22 mouse cellular contexts compared by ENCODE assay signal in the genomic region with DNA sequence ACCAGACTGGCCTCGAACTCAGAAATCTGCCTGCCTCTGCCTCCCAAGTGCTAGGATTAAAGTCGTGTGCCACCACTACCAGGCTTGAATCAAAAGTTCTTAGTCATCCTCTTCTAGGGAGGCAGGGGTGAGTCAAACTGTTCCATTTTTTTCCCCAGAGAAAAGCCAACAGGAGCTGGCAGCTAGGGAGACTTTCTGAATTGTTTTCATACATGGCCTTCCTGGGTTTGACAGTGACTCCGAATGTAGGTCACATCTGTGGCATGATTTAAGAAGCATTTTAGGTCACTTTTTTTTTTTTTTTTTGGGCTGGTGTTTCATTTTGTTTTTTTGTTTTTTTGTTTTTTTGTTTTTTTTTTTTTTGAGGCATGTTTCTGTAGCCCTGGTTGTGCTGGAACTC. TPM values are rescaled to one million over a fixed set of nuclear protein-coding genes. Genes with fewer than 3 reads are reported as not detected.
DNase-seq lines count a peak whose midpoint lies in the region; ATAC-seq and TF ChIP-seq lines count a peak whose summit lies in the region.
"Had no signal": no experiment of that assay in that cellular context is flagged by ENCODE, and none has a peak within 500 bp of the region (broad histone marks: within the 10 kb centered on the region; RNA-seq: fewer than 3 reads in every experiment).

No protein-coding gene starts in this region.

- H3K4me1 ChIP-seq in lung, adult 2 months (ENCODE audit: control insufficient read depth, insufficient read depth, low read length), result peaks cover 13% of the 10 kb centered on the region

- 65% methylated on average over 3 of the region's 3 CpGs for WGBS in macrophage (ENCODE audit: missing documents)
- 65% methylated on average over 3 of the region's 3 CpGs for WGBS in lung, adult 2 months

- DNase-seq in CD4-positive, CD25-positive, alpha-beta regulatory T cell, adult 2 months (ENCODE audit: low read depth, low spot score), result peak; percentile 32
- peak; percentile 78 for DNase-seq in thymus, postnatal 0 days (ENCODE audit: low spot score)
- DNase-seq in thymus, postnatal 10 days (ENCODE audit: low spot score in 2 of 2), result no peak
- peak; percentile 44 for DNase-seq in adipocyte (ENCODE audit: low spot score)
- no peak for DNase-seq in lung, adult 2 months
- DNase-seq in gastrocnemius, adult 18-20 months (ENCODE audit: low spot score), result no peak
- DNase-seq: adrenal gland, adult 8-10 months; cerebellum, adult 18-20 months; cerebellum, postnatal 14 days; embryo, embryonic 11 days; gastrocnemius, postnatal 14 days; heart, adult 2 months; heart, postnatal 14 days had no signal

- H3K79me2 ChIP-seq in macrophage (ENCODE audit: inconsistent target), result peaks cover 100% of the 10 kb centered on the region

- no peak overlapping the region for H3K4me3 ChIP-seq in macrophage (ENCODE audit: inconsistent target)
- no peak overlapping the region for H3K4me3 ChIP-seq in lung, adult 2 months (replicated peaks; ENCODE audit: extremely low read depth, low read depth, low read length)
- H3K4me3 ChIP-seq: embryonic facial prominence, embryonic 12.5 days; heart, adult 2 months; heart, embryonic 15.5 days; hindbrain, embryonic 13.5 days; intestine, embryonic 15.5 days had no signal

- TF ChIP-seq CTCF in lung, adult 2 months (IDR thresholded peaks at IDR 0.05; ENCODE audit: insufficient read depth, low read length), result no peak

- no peaks in the 10 kb centered on the region for H3K36me3 ChIP-seq in macrophage (ENCODE audit: inconsistent target)
- H3K36me3 ChIP-seq: embryonic facial prominence, embryonic 12.5 days; heart, embryonic 15.5 days; hindbrain, embryonic 13.5 days; intestine, embryonic 15.5 days had no signal

- peak overlapping the region; percentile 36 for H3K27ac ChIP-seq in macrophage
- H3K27ac ChIP-seq: embryonic facial prominence, embryonic 12.5 days; heart, adult 2 months; hindbrain, embryonic 13.5 days; intestine, embryonic 15.5 days had no signal

- no peak for TF ChIP-seq POLR2A in lung, adult 2 months (IDR thresholded peaks at IDR 0.05; ENCODE audit: borderline replicate concordance, extremely low read depth, low read depth, low read length)

- no peak for ATAC-seq in CD4-positive, CD25-positive, alpha-beta regulatory T cell, adult 4 months
- ATAC-seq: forebrain, embryonic 16.5 days; hindbrain, postnatal 0 days; intestine, embryonic 15.5 days; Patski had no signal

RNA-seq across cellular contexts. Expression of gene Fnbp1, which starts 23.6 kb away (rescaled TPM):
- 10 to 100 TPM; 78.2 to 90.0 TPM for polyA plus RNA-seq in CD4-positive, CD25-positive, alpha-beta regulatory T cell, adult 4 months (2017; shearing (Covaris generic))
- 45.6 and 59.9 TPM in 2 replicates for polyA plus RNA-seq in thymus, postnatal 0 days (2015; fragmentation: Nextera tagmentation; extraction: Ambion mirVana)
- total RNA-seq in macrophage (2018; cell fraction: chromatin; rRNA removed), result 100 to 1,000 TPM; 230 to 652 (median 349) TPM
- 10 to 100 TPM; 45.7 to 98.1 (median 65.6) TPM for total RNA-seq in macrophage (2018; cell fraction: cytosol; rRNA removed)
- 100 to 1,000 TPM; 117 to 400 (median 216) TPM for total RNA-seq in macrophage (2018; cell fraction: nucleus; rRNA removed)
- 77.2 to 118 TPM (median 110 TPM) in 3 replicates for polyA plus RNA-seq in macrophage (2018)
- 39.9 and 47.4 TPM in 2 replicates for polyA plus RNA-seq in lung, adult 2 months (2012; rRNA removed)
- 10 to 100 TPM in 1 of 2 experiments, 1 to 10 TPM in 1; 9.2 to 11.9 TPM for total RNA-seq in gastrocnemius, adult 18-20 months (2021)

RNA-seq across cellular contexts. Expression of gene Gpr107, which starts 33.9 kb away (rescaled TPM):
- 10 to 100 TPM; 56.6 to 60.7 TPM for polyA plus RNA-seq in CD4-positive, CD25-positive, alpha-beta regulatory T cell, adult 4 months (2017; shearing (Covaris generic))
- 21.7 and 24.1 TPM in 2 replicates for polyA plus RNA-seq in thymus, postnatal 0 days (2015; fragmentation: Nextera tagmentation; extraction: Ambion mirVana)
- 100 to 1,000 TPM; 139 to 319 (median 251) TPM for total RNA-seq in macrophage (2018; cell fraction: chromatin; rRNA removed)
- 10 to 100 TPM; 30.7 to 54.7 (median 44.4) TPM for total RNA-seq in macrophage (2018; cell fraction: cytosol; rRNA removed)
- total RNA-seq in macrophage (2018; cell fraction: nucleus; rRNA removed), result 100 to 1,000 TPM in 15 of 26 experiments, 10 to 100 TPM in 11; 80.4 to 185 (median 108) TPM
- 44.0 to 60.9 TPM (median 45.0 TPM) in 3 replicates for polyA plus RNA-seq in macrophage (2018)
- polyA plus RNA-seq in lung, adult 2 months (2012; rRNA removed), result 20.8 and 24.4 TPM in 2 replicates
- 10 to 100 TPM; 21.7 to 23.4 TPM for total RNA-seq in gastrocnemius, adult 18-20 months (2021)

Comparison
In these comparisons a context has a peak if more than half of its experiments do, and no peak if none do; other contexts are left out.
1. DNase-seq: peak in CD4-positive, CD25-positive, alpha-beta regulatory T cell, adult 2 months (single experiment), thymus, postnatal 0 days (single experiment) and adipocyte (single experiment); none in thymus, postnatal 10 days (0 of 2), lung, adult 2 months (single experiment) and gastrocnemius, adult 18-20 months (single experiment).